Mouse (Mus musculus) cerebellum, adult 9-10 months (tissue): ENCODE results near the gene Elmod3.
"Not testable (repeated sequence)": the region's sequence is repeated elsewhere in the genome, so short reads cannot be mapped to it uniquely, and the experiment has no call there.

Experiments
- DNase-seq: peaks from one replicate; pipeline ENCODE4 v3.0.0; 2022

Elmod3 gene

GRCm38 (mm10) chr6:72567508-72567907 lies 30.7 kb downstream of the Elmod3 start:
- DNase-seq = no peak

- DNase-seq = peak; percentile 89
Observed at GRCm38 (mm10) chr6:72566044-72566443, 32.2 kb downstream of the Elmod3 start.

GRCm38 (mm10) chr6:72565506-72565905 lies 32.7 kb downstream of the Elmod3 start:
- DNase-seq = no peak

- no peak for DNase-seq
Observed at GRCm38 (mm10) chr6:72562894-72563293, 35.3 kb downstream of the Elmod3 start.

- no peak for DNase-seq
Observed at GRCm38 (mm10) chr6:72562486-72562885, 35.7 kb downstream of the Elmod3 start.

- no peak for DNase-seq
Observed at GRCm38 (mm10) chr6:72560801-72561200, 37.4 kb downstream of the Elmod3 start.

- DNase-seq = no peak
Observed at GRCm38 (mm10) chr6:72553079-72553412, 45.2 kb downstream of the Elmod3 start.

GRCm38 (mm10) chr6:72552171-72553078 lies 45.8 kb downstream of the Elmod3 start:
- no peak for DNase-seq

GRCm38 (mm10) chr6:72550503-72551100 lies 47.6 kb downstream of the Elmod3 start:
- DNase-seq = no peak

- DNase-seq = no peak
Observed at GRCm38 (mm10) chr6:72550025-72550424, 48.2 kb downstream of the Elmod3 start.

GRCm38 (mm10) chr6:72549041-72549580 lies 49.1 kb downstream of the Elmod3 start:
- no peak for DNase-seq

- no peak for DNase-seq
Observed at GRCm38 (mm10) chr6:72547862-72548261, 50.4 kb downstream of the Elmod3 start.

- DNase-seq = no peak
Observed at GRCm38 (mm10) chr6:72547121-72547520, 51.1 kb downstream of the Elmod3 start.

GRCm38 (mm10) chr6:72545377-72545776 lies 52.8 kb downstream of the Elmod3 start:
- DNase-seq = no peak

- no peak for DNase-seq
Observed at GRCm38 (mm10) chr6:72544283-72544987, 53.8 kb downstream of the Elmod3 start, which contains the start of gene Capg. Capg (plus strand) TSS chr6:72544391.

- DNase-seq = no peak
Observed at GRCm38 (mm10) chr6:72543265-72543850, 54.9 kb downstream of the Elmod3 start.

GRCm38 (mm10) chr6:72538562-72539031 lies 59.6 kb downstream of the Elmod3 start:
- peak; percentile 96 for DNase-seq

- peak; percentile 61 for DNase-seq
Observed at GRCm38 (mm10) chr6:72537998-72538500, 60.2 kb downstream of the Elmod3 start.

- DNase-seq = peak; percentile 82
Observed at GRCm38 (mm10) chr6:72535165-72535564, 63.0 kb downstream of the Elmod3 start.

GRCm38 (mm10) chr6:72534035-72534809 lies 64.0 kb downstream of the Elmod3 start:
- DNase-seq = peak; percentile 80

GRCm38 (mm10) chr6:72533555-72533954 lies 64.7 kb downstream of the Elmod3 start:
- not testable (repeated sequence) for DNase-seq

GRCm38 (mm10) chr6:72532580-72532979 lies 65.6 kb downstream of the Elmod3 start:
- no peak for DNase-seq
